Mouse (Mus musculus): ENCODE data around the gene Pabpc1l. TPM values are rescaled to one million over a fixed set of nuclear protein-coding genes. Genes with fewer than 3 reads are reported as not detected.

Pabpc1l gene
- total and polyA plus RNA-seq, 3 experiments: 0.47 to 0.96 (median 0.76) TPM

GRCm38 (mm10) chr2:163987233-163987632 is 38.0 kb upstream of the Pabpc1l start:
- H3K9ac ChIP-seq (ENCODE audit: insufficient read depth, low read depth): no peak overlapping the region
- H3K27ac ChIP-seq (ENCODE audit: insufficient read depth, low read depth): no peak overlapping the region
- H3K36me3 ChIP-seq (replicated peaks in 1 of 2; ENCODE audit: control insufficient read depth in 1 of 2, insufficient read depth in 1 of 2, low read length in 1 of 2): no peaks in the 10 kb centered on the region
- TF ChIP-seq MEF2A (IDR thresholded peaks at IDR 0.05; ENCODE audit: borderline replicate concordance, low read depth, low read length) (no peak), GABPA (IDR thresholded peaks at IDR 0.05; ENCODE audit: insufficient replicate concordance, low read depth, low read length) (no peak), SMC3 (IDR thresholded peaks at IDR 0.05; ENCODE audit: low read depth, low read length) (no peak), EP300 (IDR thresholded peaks at IDR 0.05; ENCODE audit: low read length) (no peak), POLR2AphosphoS2 (IDR thresholded peaks at IDR 0.05; ENCODE audit: low read depth, low read length) (no peak), CHD1 (IDR thresholded peaks at IDR 0.05; ENCODE audit: low read depth, low read length) (no peak), ETS1 (conservative IDR thresholded peaks at IDR 0.05; ENCODE audit: low read depth, low read length) (no peak), NELFE (IDR thresholded peaks at IDR 0.05; ENCODE audit: low read depth, low read length) (no peak), USF2 (conservative IDR thresholded peaks at IDR 0.05; ENCODE audit: low read depth, low read length) (no peak), CTCF (conservative IDR thresholded peaks at IDR 0.05 in 1 of 2, IDR thresholded peaks at IDR 0.05 in 1 of 2; ENCODE audit: low read depth in 2 of 2, low read length in 2 of 2) (no peak)
- in situ Hi-C loops (cut with MboI; ENCODE audit: low pct_ligation_motif_present, low pct_unique_long_range_greater_than_20kb, low sequenced_read_pairs): no loop called here
- no peak overlapping the region for H3K4me2 ChIP-seq (ENCODE audit: insufficient read depth, low read depth, poor library complexity, severe bottlenecking)
- no peaks in the 10 kb centered on the region for H3K4me1 ChIP-seq (ENCODE audit: control insufficient read depth in 1 of 2, insufficient read depth in 2 of 2)
- no peak for DNase-seq (ENCODE audit: extremely low read depth)
- no peak overlapping the region for H3K4me3 ChIP-seq (replicated peaks in 1 of 3; ENCODE audit: low read depth in 2 of 3, low read length in 2 of 3, poor library complexity in 1 of 3)
- dilution Hi-C loops (cut with MboI; ENCODE audit: extremely low pct_ligation_motif_present, extremely low pct_unique_long_range_greater_than_20kb, low sequenced_read_pairs): no loop called here
- no peaks in the 10 kb centered on the region for H3K79me2 ChIP-seq (replicated peaks; ENCODE audit: control insufficient read depth, extremely low read depth, insufficient read depth, poor library complexity, severe bottlenecking)
- peaks cover 6% of the 10 kb centered on the region for H3K27me3 ChIP-seq (replicated peaks)
- H3K9me3 ChIP-seq (replicated peaks; ENCODE audit: low read length): peaks cover 3% of the 10 kb centered on the region

GRCm38 (mm10) chr2:163992871-163993270 is 32.4 kb upstream of the Pabpc1l start:
- TF ChIP-seq ZNF384 (IDR thresholded peaks at IDR 0.05; ENCODE audit: low read depth, low read length) (no peak), MAFK (IDR thresholded peaks at IDR 0.05; ENCODE audit: insufficient replicate concordance, low read length) (no peak), RCOR1 (conservative IDR thresholded peaks at IDR 0.05; ENCODE audit: low read depth, low read length) (no peak), ETS1 (conservative IDR thresholded peaks at IDR 0.05; ENCODE audit: low read depth, low read length) (no peak), BHLHE40 (IDR thresholded peaks at IDR 0.05; ENCODE audit: low read depth, low read length) (no peak), JUN (IDR thresholded peaks at IDR 0.05; ENCODE audit: insufficient read depth, low read depth, low read length) (no peak), IRF4 (IDR thresholded peaks at IDR 0.05; ENCODE audit: low read depth, low read length) (no peak), ZMIZ1 (IDR thresholded peaks at IDR 0.05; ENCODE audit: low read depth, low read length) (no peak), RAD21 (IDR thresholded peaks at IDR 0.05; ENCODE audit: low read depth, low read length) (no peak), MEF2A (IDR thresholded peaks at IDR 0.05; ENCODE audit: borderline replicate concordance, low read depth, low read length) (no peak), NELFE (IDR thresholded peaks at IDR 0.05; ENCODE audit: low read depth, low read length) (no peak), SIN3A (IDR thresholded peaks at IDR 0.05; ENCODE audit: low read length) (no peak), GABPA (IDR thresholded peaks at IDR 0.05; ENCODE audit: insufficient replicate concordance, low read depth, low read length) (no peak), TBP (conservative IDR thresholded peaks at IDR 0.05; ENCODE audit: low read depth, low read length) (no peak), CTCF (conservative IDR thresholded peaks at IDR 0.05 in 1 of 2, IDR thresholded peaks at IDR 0.05 in 1 of 2; ENCODE audit: low read depth in 2 of 2, low read length in 2 of 2) (no peak), ZKSCAN1 (IDR thresholded peaks at IDR 0.05; ENCODE audit: borderline replicate concordance, low read depth, low read length) (no peak), CHD1 (IDR thresholded peaks at IDR 0.05; ENCODE audit: low read depth, low read length) (no peak), KAT2A (IDR thresholded peaks at IDR 0.05; ENCODE audit: insufficient replicate concordance, low read length) (no peak)
- H3K27me3 ChIP-seq (replicated peaks): peaks cover 9% of the 10 kb centered on the region
- no peak overlapping the region for H3K4me3 ChIP-seq (replicated peaks in 1 of 3; ENCODE audit: low read depth in 2 of 3, low read length in 2 of 3, poor library complexity in 1 of 3)
- H3K9ac ChIP-seq (ENCODE audit: insufficient read depth, low read depth): no peak overlapping the region
- H3K79me2 ChIP-seq (replicated peaks; ENCODE audit: control insufficient read depth, extremely low read depth, insufficient read depth, poor library complexity, severe bottlenecking): peaks cover 23% of the 10 kb centered on the region
- H3K27ac ChIP-seq (ENCODE audit: insufficient read depth, low read depth): no peak overlapping the region
- in situ Hi-C loops (cut with MboI; ENCODE audit: low pct_ligation_motif_present, low pct_unique_long_range_greater_than_20kb, low sequenced_read_pairs) (no loop called here), dilution Hi-C loops (cut with MboI; ENCODE audit: extremely low pct_ligation_motif_present, extremely low pct_unique_long_range_greater_than_20kb, low sequenced_read_pairs) (no loop called here)
- H3K36me3 ChIP-seq (replicated peaks in 1 of 2; ENCODE audit: control insufficient read depth in 1 of 2, insufficient read depth in 1 of 2, low read length in 1 of 2): peaks cover 5 to 12% of the 10 kb centered on the region in 2 experiments
- H3K4me1 ChIP-seq (ENCODE audit: control insufficient read depth in 1 of 2, insufficient read depth in 2 of 2): peaks cover 5 to 18% of the 10 kb centered on the region in 2 experiments
- H3K9me3 ChIP-seq (replicated peaks; ENCODE audit: low read length): no peaks in the 10 kb centered on the region
- H3K4me2 ChIP-seq (ENCODE audit: insufficient read depth, low read depth, poor library complexity, severe bottlenecking): no peak overlapping the region
- no peak for DNase-seq (ENCODE audit: extremely low read depth)

Measured in CH12.LX (cell line).